Mouse (Mus musculus) liver, embryonic 14 days (tissue): ENCODE results near the gene Oas1g. TPM values are rescaled to one million over a fixed set of nuclear protein-coding genes. Genes with fewer than 3 reads are reported as not detected.

ENCODE experiments used
- polyA plus RNA-seq: library from polyadenylated mRNA; depleted of rRNA; stranded (reverse); fragments of >200 nt; gene quantifications from 2 replicates; pipeline ENCODE4 v1.2.3, GENCODE M21; 2012; rRNA removed

Gene Oas1g
- 0.72 and 1.6 TPM in 2 replicates for polyA plus RNA-seq

GRCm38 (mm10) chr5:120887413-120887812, at the start of gene Oas1g:
TSS of gene Oas1g (minus strand) at chr5:120887613.

GRCm38 (mm10) chr5:120914204-120914603, 26.8 kb upstream of the Oas1g start, which contains the start of gene Oas1d:
TSS of gene Oas1d (plus strand) at chr5:120914536.

GRCm38 (mm10) chr5:120906791-120907733, 19.6 kb upstream of the Oas1g start, which contains the start of gene Oas1a:
TSS of gene Oas1a (minus strand) at chr5:120907521.

GRCm38 (mm10) chr5:120861121-120861520, 26.3 kb downstream of the Oas1g start, which contains the start of gene Oas1h:
TSS of gene Oas1h (plus strand) at chr5:120861421.

GRCm38 (mm10) chr5:120847067-120847466, 40.3 kb downstream of the Oas1g start, which contains the start of gene Oas1f:
TSS of gene Oas1f (plus strand) at chr5:120847367.

Other genes with a start within 250 kb of the Oas1g start
- gene Rasal1, start 238.8 kb downstream of the Oas1g start, polyA plus RNA-seq: 0.07 and 0.08 TPM in 2 replicates
- 0.03 and 0.15 TPM in 2 replicates for gene Dtx1, start 175.7 kb downstream of the Oas1g start, polyA plus RNA-seq
- gene Oas2, start 137.8 kb downstream of the Oas1g start, polyA plus RNA-seq: 1.3 and 2.1 TPM in 2 replicates
- 0.19 and 1.0 TPM in 2 replicates for gene Oas3, start 110.0 kb downstream of the Oas1g start, polyA plus RNA-seq
- gene Oas1e, start 92.1 kb downstream of the Oas1g start, polyA plus RNA-seq: 0.01 TPM in 1 of 2 replicates, not detected in the other
- 0.15 and 0.44 TPM in 2 replicates for gene Oas1c, start 75.1 kb downstream of the Oas1g start, polyA plus RNA-seq
- not detected in 2 replicates for gene Oas1f, start 40.2 kb downstream of the Oas1g start, polyA plus RNA-seq
- not detected in 2 replicates for gene Oas1h, start 26.2 kb downstream of the Oas1g start, polyA plus RNA-seq
- 2.2 and 4.4 TPM in 2 replicates for gene Oas1a, start 19.9 kb upstream of the Oas1g start, polyA plus RNA-seq
- not detected in 2 replicates for gene Oas1d, start 26.9 kb upstream of the Oas1g start, polyA plus RNA-seq
- under 0.01 TPM in 1 of 2 replicates, not detected in the other for gene Rph3a, start 122.5 kb upstream of the Oas1g start, polyA plus RNA-seq